In genomic region chr10:31742443-31743057, GRCm38 (mm10) we compare ENCODE assay signal across 8 mouse cellular contexts.
A peak's percentile ranks its signal among the peaks of the same experiment; 100 is the strongest.
DNase-seq lines count a peak whose midpoint lies in the region; ATAC-seq and TF ChIP-seq lines count a peak whose summit lies in the region.

No protein-coding gene starts in this region.

- H3K4me3 ChIP-seq in liver, embryonic 12.5 days, result no peak overlapping the region
- no peak overlapping the region for H3K4me3 ChIP-seq in midbrain, embryonic 14.5 days (replicated peaks; ENCODE audit: low read depth, low read length)
- H3K4me3 ChIP-seq in testis, adult 2 months (ENCODE audit: control insufficient read depth, low read depth, low read length), result no peak overlapping the region

- H3K36me3 ChIP-seq in liver, embryonic 12.5 days, result no peaks in the 10 kb centered on the region
- H3K36me3 ChIP-seq in midbrain, embryonic 14.5 days (ENCODE audit: control insufficient read depth, insufficient read depth, low read length), result no peaks in the 10 kb centered on the region
- H3K36me3 ChIP-seq in testis, adult 2 months (ENCODE audit: control insufficient read depth, insufficient read depth, low read length), result no peaks in the 10 kb centered on the region

- ATAC-seq in liver, embryonic 12.5 days, result no peak
- peak; percentile 83 for ATAC-seq in midbrain, embryonic 14.5 days (ENCODE audit: low FRiP score, low TSS enrichment)

- TF ChIP-seq CTCF in testis, adult 2 months (IDR thresholded peaks at IDR 0.05; ENCODE audit: control insufficient read depth, insufficient read depth, insufficient replicate concordance, low read depth, low read length), result peak; percentile 80; the same call in 1 of the 2 replicates

- intact Hi-C loops in left cerebral cortex, postnatal 4 days (cut with DNase I), result loop anchor here (5.0 kb wide), 1 partner anchor 1150 kb away; the partner anchor contains the start of gene Nkain2

- no peak overlapping the region for H3K27ac ChIP-seq in liver, embryonic 12.5 days
- H3K27ac ChIP-seq in midbrain, embryonic 14.5 days (replicated peaks; ENCODE audit: low read depth, low read length), result no peak overlapping the region
- no peak overlapping the region for H3K27ac ChIP-seq in testis, adult 2 months (ENCODE audit: control insufficient read depth, insufficient read depth, low read depth, low read length)

- TF ChIP-seq POLR2A in testis, adult 2 months (IDR thresholded peaks at IDR 0.05; ENCODE audit: control insufficient read depth, low read depth, low read length), result no peak

- H3K27me3 ChIP-seq in liver, embryonic 12.5 days (replicated peaks), result no peaks in the 10 kb centered on the region
- no peaks in the 10 kb centered on the region for H3K27me3 ChIP-seq in midbrain, embryonic 14.5 days (ENCODE audit: control insufficient read depth, insufficient read depth, low read length)
- no peaks in the 10 kb centered on the region for H3K27me3 ChIP-seq in testis, adult 2 months (ENCODE audit: control insufficient read depth, insufficient read depth, low read length)

- H3K9ac ChIP-seq in liver, embryonic 12.5 days, result no peak overlapping the region
- H3K9ac ChIP-seq in midbrain, embryonic 14.5 days (replicated peaks; ENCODE audit: low read length), result no peak overlapping the region

- DNase-seq in liver, result peak; percentile 48
- DNase-seq in cerebellum, postnatal 25 days, result peak; percentile 60 to 78
- peak; percentile 24 to 47 for DNase-seq in frontal cortex, postnatal 25 days (ENCODE audit: low spot score in 2 of 2)
- peak; percentile 18 to 50 for DNase-seq in kidney, adult 8-10 months
- DNase-seq in left cerebral cortex, postnatal 4 days, result peak; percentile 70
- peak; percentile 88 for DNase-seq in midbrain, embryonic 14.5 days

- H3K4me2 ChIP-seq in liver, embryonic 12.5 days, result no peak overlapping the region
- no peak overlapping the region for H3K4me2 ChIP-seq in midbrain, embryonic 14.5 days (ENCODE audit: low read length)

- H3K4me1 ChIP-seq in liver, embryonic 12.5 days, result no peaks in the 10 kb centered on the region
- no peaks in the 10 kb centered on the region for H3K4me1 ChIP-seq in midbrain, embryonic 14.5 days (ENCODE audit: control insufficient read depth, insufficient read depth, low read length)
- no peaks in the 10 kb centered on the region for H3K4me1 ChIP-seq in testis, adult 2 months (ENCODE audit: control insufficient read depth, insufficient read depth, low read length)

- WGBS in liver, embryonic 12.5 days (ENCODE audit: insufficient replicate concordance), result 20% methylated on average over 5 of the region's 5 CpGs
- 22% methylated on average over 5 of the region's 5 CpGs for WGBS in midbrain, embryonic 14.5 days

- no peaks in the 10 kb centered on the region for H3K9me3 ChIP-seq in liver, embryonic 12.5 days (replicated peaks)
- no peaks in the 10 kb centered on the region for H3K9me3 ChIP-seq in midbrain, embryonic 14.5 days (ENCODE audit: control insufficient read depth, low read length)

Comparison
In these comparisons a context has a peak if more than half of its experiments do, and no peak if none do; other contexts are left out.
1. DNase-seq: peak in every context shown above with its lines; median percentile 88 in midbrain, embryonic 14.5 days; 70 in left cerebral cortex, postnatal 4 days; 69 in cerebellum, postnatal 25 days; 48 in liver; 36 in frontal cortex, postnatal 25 days; 34 in kidney, adult 8-10 months.